Mouse (Mus musculus) heart, adult 2 months (tissue): ENCODE data around the gene Rgs7. TPM values are rescaled to one million over a fixed set of nuclear protein-coding genes. Genes with fewer than 3 reads are reported as not detected.

ENCODE experiments used
- DNase-seq, 2 experiments: peaks; one replicate each; pipeline ENCODE4 v3.0.0; 2021
- H3K27ac ChIP-seq: fragments of 200-600 bp; 2 replicates; pipeline ENCODE4 v1.8.1; 2022
- H3K27me3 ChIP-seq: fragments of 200-500 bp; 2 replicates; pipeline ENCODE4 v1.6.1; 2012; ENCODE audit warnings: mild to moderate bottlenecking, low read length, inconsistent platforms, mixed read lengths; ENCODE audit not compliant: control insufficient read depth, insufficient read depth
- H3K36me3 ChIP-seq: fragments of 200-500 bp; 2 replicates; pipeline ENCODE4 v1.6.1; 2012; ENCODE audit warnings: low read length, inconsistent platforms; ENCODE audit not compliant: control insufficient read depth, insufficient read depth
- H3K4me1 ChIP-seq: fragments of 200-500 bp; 2 replicates; pipeline ENCODE4 v1.6.1; 2011; ENCODE audit warnings: low read length; ENCODE audit not compliant: control insufficient read depth, insufficient read depth
- H3K4me3 ChIP-seq: fragments of 200-600 bp; 2 replicates; pipeline ENCODE4 v1.8.1; 2022
- H3K79me2 ChIP-seq: fragments of 200-500 bp; replicated peaks from 2 replicates; pipeline ENCODE4 v1.6.1; 2012; ENCODE audit warnings: mild to moderate bottlenecking, inconsistent platforms, low read length, moderate library complexity, mixed read lengths; ENCODE audit not compliant: control insufficient read depth, insufficient read depth
- H3K9ac ChIP-seq: fragments of 200-500 bp; 2 replicates; pipeline ENCODE4 v1.6.1; 2012; ENCODE audit warnings: low read depth, mild to moderate bottlenecking, control low read depth, inconsistent platforms, low read length, mixed read lengths
- CTCF ChIP-seq: fragments of 200-600 bp; IDR thresholded peaks from 2 replicates; pipeline ENCODE4 v1.8.1; 2022; ENCODE audit warnings: antibody characterized with exemption, mild to moderate bottlenecking, moderate library complexity
- EP300 ChIP-seq: fragments of 200-500 bp; IDR thresholded peaks from 2 replicates; pipeline ENCODE4 v1.6.1; 2011; ENCODE audit warnings: low read depth, low read length, control low read depth; ENCODE audit not compliant: insufficient read depth
- POLR2A ChIP-seq: fragments of 200-500 bp; IDR thresholded peaks from 2 replicates; pipeline ENCODE4 v1.6.1; 2011; ENCODE audit warnings: mild to moderate bottlenecking, low read depth, low read length, control low read depth; ENCODE audit not compliant: insufficient read depth
- WGBS: fragments of 180-500 bp; shearing (Covaris S2); methylation state at CpG from one replicate; pipeline ENCODE4 v1.1.7; 2018; 5-methylcytosine and 5-hydroxymethylcytosine counted together
- intact Hi-C: fragments of 180-260 bp; cut with DNase I; formaldehyde crosslinking; loops from one replicate; pipeline ENCODE4 v1.15.1; 2025
- polyA plus RNA-seq: library from polyadenylated mRNA; depleted of rRNA; stranded (reverse); fragments of >200 nt; gene quantifications from 2 replicates; pipeline ENCODE4 v1.2.3, GENCODE M21; 2012
- total RNA-seq, 2 experiments: library from RNA; stranded (reverse); gene quantifications; 2 replicates each; pipeline ENCODE4 v1.2.3; 2021

Rgs7 gene
- total and polyA plus RNA-seq, 3 experiments = 1.3 to 3.0 (median 1.8) TPM

DNA sequence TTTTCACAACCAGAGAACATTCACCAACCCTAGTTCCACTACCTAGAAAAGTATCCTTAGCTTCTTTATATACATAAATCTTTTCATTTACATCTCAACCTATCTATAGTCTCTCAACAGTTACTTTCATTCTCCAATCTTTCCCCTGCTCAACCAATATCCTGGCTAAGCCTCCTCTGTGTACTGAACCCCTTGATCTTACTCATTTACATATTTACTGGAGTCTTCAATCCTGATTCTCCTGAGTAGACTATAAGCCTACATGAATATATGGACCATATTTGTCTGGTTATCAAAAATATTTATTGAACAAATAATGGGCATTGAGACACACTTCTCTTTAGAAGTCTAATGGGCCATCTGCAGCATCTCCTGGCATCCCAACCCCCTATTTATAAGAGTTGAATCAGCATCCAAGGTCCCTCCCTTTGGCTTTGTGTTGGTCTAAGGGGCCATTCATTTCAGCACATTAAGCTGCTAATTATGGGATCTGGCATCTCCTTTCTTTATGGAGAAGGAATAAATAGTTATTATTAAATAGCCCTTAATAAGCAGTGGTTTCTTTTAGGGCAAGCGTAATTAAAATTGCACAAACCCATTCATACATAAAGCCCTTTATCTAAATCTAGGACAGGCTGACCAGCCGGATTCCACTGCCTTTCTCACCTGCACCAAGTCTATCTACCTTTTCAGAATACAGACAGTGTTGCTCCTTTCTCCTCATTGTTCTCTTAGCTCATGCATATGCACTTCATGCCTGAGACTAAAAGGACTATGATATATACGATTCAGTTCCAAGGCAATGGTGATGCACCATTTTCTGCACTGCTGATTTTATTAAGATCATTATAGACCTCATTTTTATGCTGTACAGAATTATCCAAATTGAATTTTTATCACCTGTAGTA, 270.5 kb downstream of the Rgs7 start:
- Histone ChIP-seq H3K9ac (no peak overlapping the region), H3K27ac (no peak overlapping the region), H3K4me3 (no peak overlapping the region), H3K27me3 (no peaks in the 10 kb centered on the region), H3K36me3 (no peaks in the 10 kb centered on the region), H3K79me2 (no peaks in the 10 kb centered on the region), H3K4me1 (no peaks in the 10 kb centered on the region)
- no peak for TF ChIP-seq EP300
- no peak for TF ChIP-seq CTCF
- no peak for TF ChIP-seq POLR2A
- intact Hi-C loops = no loop called here
- WGBS = 93% methylated on average over 3 of the region's 3 CpGs
- no peak for DNase-seq

DNA sequence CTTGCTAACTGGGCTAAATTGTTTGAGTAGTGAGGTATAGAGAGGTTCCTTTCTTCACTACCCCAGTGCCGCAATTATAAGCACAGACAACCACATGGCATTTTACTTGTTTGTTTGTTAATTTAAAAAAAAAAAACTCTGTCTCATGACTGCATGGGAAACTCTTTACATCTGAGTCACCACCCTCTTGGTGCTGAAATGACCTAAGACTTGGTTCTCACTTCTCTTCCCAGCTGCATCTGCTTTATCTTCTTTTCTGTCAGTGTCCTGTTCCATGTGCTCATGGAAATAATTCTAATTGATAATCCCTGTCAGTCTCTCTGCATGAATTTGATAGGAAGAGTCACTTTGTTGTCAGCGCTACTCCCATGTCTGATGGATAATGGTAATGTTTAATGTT, 272.7 kb downstream of the Rgs7 start:
- WGBS = 73% methylated on average over 2 of the region's 2 CpGs
- intact Hi-C loops = no loop called here
- H3K36me3 ChIP-seq = no peaks in the 10 kb centered on the region
- no peak overlapping the region for H3K9ac ChIP-seq
- H3K4me1 ChIP-seq = no peaks in the 10 kb centered on the region
- no peak overlapping the region for H3K27ac ChIP-seq
- no peak for DNase-seq
- TF ChIP-seq POLR2A (no peak), EP300 (no peak), CTCF (no peak)
- H3K4me3 ChIP-seq = no peak overlapping the region
- no peaks in the 10 kb centered on the region for H3K27me3 ChIP-seq
- no peaks in the 10 kb centered on the region for H3K79me2 ChIP-seq

DNA sequence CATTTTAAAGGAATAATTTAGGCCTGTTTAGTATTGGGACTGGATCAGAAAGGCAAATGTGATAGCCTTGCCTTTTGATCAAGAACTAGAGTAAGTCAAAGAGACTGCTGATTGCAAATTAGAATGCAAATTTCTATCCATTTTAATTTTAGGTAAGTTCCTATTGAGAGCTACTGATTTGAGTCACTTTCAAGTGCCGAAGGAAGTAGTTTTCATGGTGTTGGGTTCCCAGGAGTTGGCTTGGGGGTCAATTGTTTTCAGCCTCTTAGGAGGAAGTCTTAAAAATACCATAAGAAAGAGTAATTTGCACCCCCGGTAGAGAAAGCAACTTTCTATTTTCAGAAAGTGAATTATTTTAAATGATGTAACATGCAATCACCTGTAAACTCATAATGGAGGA, 285.3 kb downstream of the Rgs7 start:
- no peaks in the 10 kb centered on the region for H3K36me3 ChIP-seq
- no peaks in the 10 kb centered on the region for H3K79me2 ChIP-seq
- TF ChIP-seq CTCF (no peak), POLR2A (no peak), EP300 (no peak)
- H3K9ac ChIP-seq = no peak overlapping the region
- 66% methylated on average over 2 of the region's 2 CpGs for WGBS
- intact Hi-C loops = no loop called here
- H3K4me1 ChIP-seq = no peaks in the 10 kb centered on the region
- H3K27ac ChIP-seq = no peak overlapping the region
- no peak for DNase-seq
- no peaks in the 10 kb centered on the region for H3K27me3 ChIP-seq
- no peak overlapping the region for H3K4me3 ChIP-seq

DNA sequence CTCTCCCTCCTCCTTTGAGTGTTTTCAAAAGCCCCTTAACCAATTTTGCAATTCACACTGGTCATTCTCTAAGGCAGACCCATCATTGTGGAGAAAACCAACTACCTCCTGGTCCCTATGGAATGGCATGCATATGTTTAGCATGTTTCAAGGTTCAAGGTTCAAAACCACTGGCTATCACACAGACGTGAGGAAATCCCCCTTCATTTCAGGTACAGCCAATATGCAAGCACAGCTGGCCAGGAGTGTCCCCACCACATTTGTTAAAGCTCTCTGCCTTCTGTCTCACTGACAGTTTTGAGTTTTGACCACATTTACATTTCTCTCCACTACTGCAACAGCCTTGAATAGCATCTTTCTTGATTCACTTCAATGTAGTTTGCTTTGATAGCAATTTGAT, 286.7 kb downstream of the Rgs7 start:
- Histone ChIP-seq H3K36me3 (no peaks in the 10 kb centered on the region), H3K79me2 (no peaks in the 10 kb centered on the region), H3K4me3 (no peak overlapping the region), H3K27ac (no peak overlapping the region), H3K4me1 (no peaks in the 10 kb centered on the region), H3K9ac (no peak overlapping the region), H3K27me3 (no peaks in the 10 kb centered on the region)
- TF ChIP-seq POLR2A (no peak), EP300 (no peak), CTCF (no peak)
- no peak for DNase-seq
- WGBS = 55% methylated on average over 1 of the region's 1 CpGs
- intact Hi-C loops = no loop called here

DNA sequence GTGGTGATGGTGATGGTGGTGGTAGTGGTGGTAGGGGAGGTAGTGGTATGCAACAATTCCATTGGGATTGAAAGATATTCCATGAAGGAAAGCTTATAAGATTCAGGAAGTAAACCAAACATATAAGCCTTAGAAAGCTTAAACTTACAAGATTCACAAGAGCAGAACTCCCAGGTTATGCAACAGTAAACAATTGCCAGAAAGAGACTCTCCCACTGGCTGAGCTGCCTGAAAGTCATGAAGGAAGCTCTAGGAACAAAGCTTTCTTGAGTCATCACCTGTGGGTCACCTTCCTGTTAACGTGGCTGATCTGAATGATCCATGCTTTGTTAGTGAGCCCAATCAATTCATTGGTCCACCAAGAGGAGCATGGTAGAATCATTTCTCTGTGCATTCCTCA, 288.8 kb downstream of the Rgs7 start:
- H3K27me3 ChIP-seq = no peaks in the 10 kb centered on the region
- no peaks in the 10 kb centered on the region for H3K79me2 ChIP-seq
- H3K27ac ChIP-seq = no peak overlapping the region
- 69% methylated on average over 1 of the region's 1 CpGs for WGBS
- DNase-seq = no peak
- no peaks in the 10 kb centered on the region for H3K36me3 ChIP-seq
- no peaks in the 10 kb centered on the region for H3K4me1 ChIP-seq
- no peak overlapping the region for H3K4me3 ChIP-seq
- intact Hi-C loops = no loop called here
- TF ChIP-seq EP300 = no peak
- TF ChIP-seq CTCF = no peak
- no peak for TF ChIP-seq POLR2A
- no peak overlapping the region for H3K9ac ChIP-seq

DNA sequence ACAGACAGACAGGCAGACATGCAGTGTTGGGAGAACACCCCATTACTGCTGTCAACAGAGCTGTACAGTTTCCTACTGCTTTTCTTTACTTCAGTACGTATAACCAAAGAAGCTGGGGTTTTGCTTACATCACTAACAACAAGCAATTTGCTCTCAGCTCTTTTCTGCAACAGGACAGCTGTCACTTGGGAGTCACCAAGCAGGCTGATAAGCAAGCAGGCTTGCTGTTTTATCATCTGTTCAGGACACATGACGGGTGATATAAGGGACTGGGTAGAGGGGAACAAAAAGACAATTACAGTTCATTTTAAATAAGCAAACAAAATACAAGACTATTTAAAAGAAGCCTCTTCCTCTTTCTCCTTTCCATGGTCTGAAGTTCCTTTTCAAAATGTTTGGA, 289.4 kb downstream of the Rgs7 start:
- Histone ChIP-seq H3K36me3 (no peaks in the 10 kb centered on the region), H3K27ac (no peak overlapping the region), H3K79me2 (no peaks in the 10 kb centered on the region), H3K9ac (no peak overlapping the region), H3K4me1 (no peaks in the 10 kb centered on the region), H3K27me3 (no peaks in the 10 kb centered on the region), H3K4me3 (no peak overlapping the region)
- intact Hi-C loops = no loop called here
- DNase-seq = no peak
- WGBS = 17% methylated on average over 2 of the region's 2 CpGs
- TF ChIP-seq POLR2A = no peak
- no peak for TF ChIP-seq CTCF
- no peak for TF ChIP-seq EP300
